Mouse (Mus musculus) bone marrow, adult 2 months (tissue): ENCODE measurements around the gene Morn5.

Source experiments
- CTCF ChIP-seq: fragments of 200-500 bp; IDR thresholded peaks from 2 replicates; pipeline ENCODE4 v1.5.1; 2011; ENCODE audit warnings: low read length, control low read depth; ENCODE audit not compliant: control insufficient read depth, insufficient read depth
- POLR2A ChIP-seq: fragments of 200-500 bp; IDR thresholded peaks from 2 replicates; pipeline ENCODE4 v1.6.1; 2011; ENCODE audit warnings: low read depth, mild to moderate bottlenecking, control low read depth, low read length, borderline replicate concordance; ENCODE audit not compliant: control insufficient read depth

DNA sequence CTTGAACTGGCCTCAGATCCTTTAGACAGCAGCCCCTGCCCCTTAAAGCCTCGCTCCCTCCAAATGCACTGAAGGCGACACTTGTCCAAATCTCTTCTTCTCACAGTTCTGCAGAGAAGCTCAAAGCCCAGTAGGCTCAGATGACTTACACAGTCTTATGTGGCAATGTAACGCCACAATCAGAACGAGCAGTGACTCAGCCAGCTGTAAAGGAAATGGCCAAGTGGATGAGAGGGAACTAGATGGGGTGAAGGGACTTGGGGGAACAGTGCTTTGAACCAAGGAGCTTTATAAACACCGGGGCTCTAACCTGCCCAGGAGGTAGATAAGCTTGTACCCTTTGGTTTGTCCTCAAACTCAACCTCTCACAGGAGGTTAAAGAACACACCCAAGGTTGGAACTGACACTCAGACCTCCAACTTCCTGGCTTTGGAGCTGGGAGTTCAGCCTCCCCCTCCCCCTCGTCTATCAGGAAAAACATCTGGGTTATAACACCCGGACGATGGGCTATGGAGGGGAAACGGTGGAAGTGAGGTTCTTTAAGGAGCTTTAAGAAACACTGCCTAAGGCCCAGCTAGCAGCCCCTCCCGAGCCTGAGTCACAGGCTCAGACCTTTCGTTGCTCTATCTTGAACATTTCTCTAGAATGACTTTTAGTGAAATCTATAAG is 13.7 kb upstream of the Morn5 start:
- no peak for TF ChIP-seq CTCF
- TF ChIP-seq POLR2A: no peak
